Mouse (Mus musculus) left cerebral cortex, adult 18-20 months (tissue): Measurements from ENCODE around the gene Rab1b. TPM values are rescaled to one million over a fixed set of nuclear protein-coding genes. Genes with fewer than 3 reads are reported as not detected.
A peak's percentile ranks its signal among the peaks of the same experiment; 100 is the strongest.

Experiments
- DNase-seq, 2 experiments: peaks; one replicate each; pipeline ENCODE4 v3.0.0; 2021 to 2022; ENCODE audit warnings: low spot score in 2 of 2, mixed read lengths in 1 of 2
- total RNA-seq, 2 experiments: library from RNA; stranded (reverse); gene quantifications; 2 replicates each; pipeline ENCODE4 v1.2.3; 2021

The Rab1b gene
- total RNA-seq, 2 experiments from 2014 or later: 157 to 165 TPM

GRCm38 (mm10) chr19:5072389-5073019 lies 34.4 kb downstream of the Rab1b start:
- no peak for DNase-seq

- no peak for DNase-seq
Observed at GRCm38 (mm10) chr19:5071545-5072369, 35.1 kb downstream of the Rab1b start.

GRCm38 (mm10) chr19:5071077-5071476 lies 35.8 kb downstream of the Rab1b start:
- DNase-seq: no peak

- DNase-seq: no peak
Observed at GRCm38 (mm10) chr19:5069978-5070377, 36.9 kb downstream of the Rab1b start.

GRCm38 (mm10) chr19:5069486-5069885 lies 37.4 kb downstream of the Rab1b start:
- no peak for DNase-seq

- no peak for DNase-seq
Observed at GRCm38 (mm10) chr19:5068570-5069234, 38.2 kb downstream of the Rab1b start.

GRCm38 (mm10) chr19:5067867-5068569 lies 38.9 kb downstream of the Rab1b start, which contains the start of gene Cd248:
Gene Cd248, plus strand, starts transcription at chr19:5068078.
- DNase-seq: no peak

GRCm38 (mm10) chr19:5067040-5067799 lies 39.7 kb downstream of the Rab1b start:
- DNase-seq: no peak

GRCm38 (mm10) chr19:5065104-5065503 lies 41.8 kb downstream of the Rab1b start:
- DNase-seq: no peak

GRCm38 (mm10) chr19:5062446-5062845 lies 44.4 kb downstream of the Rab1b start:
- DNase-seq: no peak

- DNase-seq: no peak
Observed at GRCm38 (mm10) chr19:5062041-5062440, 44.8 kb downstream of the Rab1b start.

GRCm38 (mm10) chr19:5060365-5061330 lies 46.2 kb downstream of the Rab1b start:
- no peak for DNase-seq

GRCm38 (mm10) chr19:5058801-5059771 lies 47.8 kb downstream of the Rab1b start:
- DNase-seq: no peak

GRCm38 (mm10) chr19:5057876-5058775 lies 48.7 kb downstream of the Rab1b start:
- DNase-seq: no peak

GRCm38 (mm10) chr19:5056251-5056650 lies 50.6 kb downstream of the Rab1b start:
- DNase-seq: no peak

- DNase-seq: peak; percentile 70 to 71
Observed at GRCm38 (mm10) chr19:5053909-5054308, 53.0 kb downstream of the Rab1b start.

- DNase-seq: no peak
Observed at GRCm38 (mm10) chr19:5052853-5053252, 54.0 kb downstream of the Rab1b start.
